Mouse (Mus musculus): ENCODE results near the gene Sox1. TPM values are rescaled to one million over a fixed set of nuclear protein-coding genes. Genes with fewer than 3 reads are reported as not detected.

Sox1 gene
- polyA plus RNA-seq, 1 experiment: 6.8 TPM

GRCm38 (mm10) chr8:12388390-12389115 lies 6.5 kb upstream of the Sox1 start:
- Histone ChIP-seq H3K4me1 (ENCODE audit: control insufficient read depth, insufficient read depth, low read length) (no peaks in the 10 kb centered on the region), H3K27ac (ENCODE audit: insufficient read depth, low read length) (0 out of 2 replicates have a peak overlapping the region, but pooled peaks have one; percentile 29), H3K4me3 (ENCODE audit: insufficient read depth, low read length) (no peak overlapping the region)
- TF ChIP-seq POLR2A (IDR thresholded peaks at IDR 0.05; ENCODE audit: extremely low read depth, insufficient read depth, low read length): no peak
- TF ChIP-seq CTCF (IDR thresholded peaks at IDR 0.05; ENCODE audit: extremely low read depth, insufficient read depth, low read length): no peak

GRCm38 (mm10) chr8:12389116-12389471 lies 6.0 kb upstream of the Sox1 start:
- Histone ChIP-seq H3K27ac (ENCODE audit: insufficient read depth, low read length) (no peak overlapping the region), H3K4me3 (ENCODE audit: insufficient read depth, low read length) (no peak overlapping the region), H3K4me1 (ENCODE audit: control insufficient read depth, insufficient read depth, low read length) (no peaks in the 10 kb centered on the region)
- no peak for TF ChIP-seq CTCF (IDR thresholded peaks at IDR 0.05; ENCODE audit: extremely low read depth, insufficient read depth, low read length)
- TF ChIP-seq POLR2A (IDR thresholded peaks at IDR 0.05; ENCODE audit: extremely low read depth, insufficient read depth, low read length): no peak

- peak overlapping the region; percentile 33; the same call in 1 of the 2 replicates for H3K27ac ChIP-seq (ENCODE audit: insufficient read depth, low read length)
- TF ChIP-seq POLR2A (IDR thresholded peaks at IDR 0.05; ENCODE audit: extremely low read depth, insufficient read depth, low read length) (no peak), CTCF (IDR thresholded peaks at IDR 0.05; ENCODE audit: extremely low read depth, insufficient read depth, low read length) (no peak)
- no peaks in the 10 kb centered on the region for H3K4me1 ChIP-seq (ENCODE audit: control insufficient read depth, insufficient read depth, low read length)
- H3K4me3 ChIP-seq (ENCODE audit: insufficient read depth, low read length): no peak overlapping the region
Observed at GRCm38 (mm10) chr8:12389801-12390639, 5.1 kb upstream of the Sox1 start.

GRCm38 (mm10) chr8:12390640-12391365 lies 4.3 kb upstream of the Sox1 start:
- Histone ChIP-seq H3K4me1 (ENCODE audit: control insufficient read depth, insufficient read depth, low read length) (no peaks in the 10 kb centered on the region), H3K4me3 (ENCODE audit: insufficient read depth, low read length) (no peak overlapping the region), H3K27ac (ENCODE audit: insufficient read depth, low read length) (peak overlapping the region; percentile 33; the same call in 1 of the 2 replicates)
- TF ChIP-seq POLR2A (IDR thresholded peaks at IDR 0.05; ENCODE audit: extremely low read depth, insufficient read depth, low read length) (no peak), CTCF (IDR thresholded peaks at IDR 0.05; ENCODE audit: extremely low read depth, insufficient read depth, low read length) (no peak)

GRCm38 (mm10) chr8:12391366-12392250 lies 3.5 kb upstream of the Sox1 start:
- TF ChIP-seq POLR2A (IDR thresholded peaks at IDR 0.05; ENCODE audit: extremely low read depth, insufficient read depth, low read length): no peak
- no peak for TF ChIP-seq CTCF (IDR thresholded peaks at IDR 0.05; ENCODE audit: extremely low read depth, insufficient read depth, low read length)
- Histone ChIP-seq H3K4me3 (ENCODE audit: insufficient read depth, low read length) (no peak overlapping the region), H3K4me1 (ENCODE audit: control insufficient read depth, insufficient read depth, low read length) (no peaks in the 10 kb centered on the region), H3K27ac (ENCODE audit: insufficient read depth, low read length) (no peak overlapping the region)

GRCm38 (mm10) chr8:12392801-12393200 lies 2.3 kb upstream of the Sox1 start:
- H3K4me3 ChIP-seq (ENCODE audit: insufficient read depth, low read length): no peak overlapping the region
- H3K4me1 ChIP-seq (ENCODE audit: control insufficient read depth, insufficient read depth, low read length): no peaks in the 10 kb centered on the region
- TF ChIP-seq POLR2A (IDR thresholded peaks at IDR 0.05; ENCODE audit: extremely low read depth, insufficient read depth, low read length) (no peak), CTCF (IDR thresholded peaks at IDR 0.05; ENCODE audit: extremely low read depth, insufficient read depth, low read length) (no peak)
- no peak overlapping the region for H3K27ac ChIP-seq (ENCODE audit: insufficient read depth, low read length)

GRCm38 (mm10) chr8:12394385-12395000 lies 602 bp upstream of the Sox1 start:
- peak overlapping the region; percentile 30 for H3K4me3 ChIP-seq (ENCODE audit: insufficient read depth, low read length)
- TF ChIP-seq CTCF (IDR thresholded peaks at IDR 0.05; ENCODE audit: extremely low read depth, insufficient read depth, low read length) (no peak), POLR2A (IDR thresholded peaks at IDR 0.05; ENCODE audit: extremely low read depth, insufficient read depth, low read length) (no peak)
- peak overlapping the region; percentile 76; the same call in 1 of the 2 replicates for H3K27ac ChIP-seq (ENCODE audit: insufficient read depth, low read length)
- H3K4me1 ChIP-seq (ENCODE audit: control insufficient read depth, insufficient read depth, low read length): no peaks in the 10 kb centered on the region

- H3K4me1 ChIP-seq (ENCODE audit: control insufficient read depth, insufficient read depth, low read length): no peaks in the 10 kb centered on the region
- TF ChIP-seq POLR2A (IDR thresholded peaks at IDR 0.05; ENCODE audit: extremely low read depth, insufficient read depth, low read length) (no peak), CTCF (IDR thresholded peaks at IDR 0.05; ENCODE audit: extremely low read depth, insufficient read depth, low read length) (no peak)
- peak overlapping the region; percentile 44 for H3K4me3 ChIP-seq (ENCODE audit: insufficient read depth, low read length)
- peak overlapping the region; percentile 89 for H3K27ac ChIP-seq (ENCODE audit: insufficient read depth, low read length)
Observed at GRCm38 (mm10) chr8:12396501-12397345, 1.6 kb downstream of the Sox1 start.
